Mouse (Mus musculus) G1E (cell line): ENCODE results near the gene Fam196b. TPM values are rescaled to one million over a fixed set of nuclear protein-coding genes. Genes with fewer than 3 reads are reported as not detected.

Source experiments
- ATAC-seq: 2 replicates; pipeline ENCODE4 v1.8.0; 2016; ENCODE audit warnings: mild to moderate bottlenecking; ENCODE audit not compliant: insufficient number of reproducible peaks, poor library complexity, low FRiP score, severe bottlenecking; ENCODE audit errors: extremely low read depth
- DNase-seq: peaks from one replicate; pipeline ENCODE4 v3.0.0; 2012; ENCODE audit warnings: low spot score
- H3K27me3 ChIP-seq: 2 replicates; pipeline ENCODE4 v1.6.1; 2012; ENCODE audit warnings: mild to moderate bottlenecking, low read length, inconsistent platforms; ENCODE audit not compliant: insufficient read depth
- H3K36me3 ChIP-seq: replicated peaks from 2 replicates; pipeline ENCODE3; 2012; ENCODE audit warnings: mild to moderate bottlenecking, inconsistent platforms
- H3K4me1 ChIP-seq: 2 replicates; pipeline ENCODE4 v1.6.1; 2012; ENCODE audit warnings: low read depth, low read length, inconsistent platforms, mixed read lengths; ENCODE audit not compliant: insufficient read depth
- H3K4me3 ChIP-seq: 2 replicates; pipeline ENCODE4 v1.5.1; 2012; ENCODE audit warnings: low read depth, mild to moderate bottlenecking, inconsistent platforms, low read length, moderate library complexity, mixed read lengths
- H3K9me3 ChIP-seq: replicated peaks from 2 replicates; pipeline ENCODE4 v1.6.1; 2012; ENCODE audit warnings: inconsistent platforms
- CTCF ChIP-seq: IDR thresholded peaks from 2 replicates; pipeline ENCODE4 v1.5.1; 2012; ENCODE audit warnings: low read depth, low read length, inconsistent platforms, mixed read lengths
- GATA1 ChIP-seq: IDR thresholded peaks from 2 replicates; pipeline ENCODE4 v1.6.1; 2012; ENCODE audit warnings: borderline replicate concordance, low read length, inconsistent platforms, mixed read lengths
- GATA2 ChIP-seq: IDR thresholded peaks from 2 replicates; pipeline ENCODE4 v1.6.1; 2012; ENCODE audit warnings: low read depth, low read length, inconsistent platforms, borderline replicate concordance
- POLR2AphosphoS5 ChIP-seq: IDR thresholded peaks from 2 replicates; pipeline ENCODE4 v1.6.1; 2012; ENCODE audit warnings: low read depth, low read length, inconsistent platforms; ENCODE audit not compliant: insufficient replicate concordance
- TAL1 ChIP-seq: conservative IDR thresholded peaks from 2 replicates; pipeline ENCODE4 v1.6.1; 2012; ENCODE audit warnings: low read depth, low read length, inconsistent platforms, mixed read lengths
- polyA plus RNA-seq: library from polyadenylated mRNA; stranded (reverse); fragments of >175 nt; gene quantifications from 2 replicates; pipeline ENCODE4 v1.2.3, GENCODE M21; 2012
- total RNA-seq, 2 experiments: library from RNA; stranded (forward) in 1 of 2; stranded (reverse) in 1 of 2; fragments of 200-1000 nt in 1 of 2; fragments of >200 nt in 1 of 2; fragmentation: Nextera tagmentation in 1 of 2; gene quantifications; 2 replicates each; pipeline ENCODE4 v1.2.3; 2014 to 2017

Fam196b gene
- total and polyA plus RNA-seq, 3 experiments, result 0.11 TPM; not detected in 2

DNA sequence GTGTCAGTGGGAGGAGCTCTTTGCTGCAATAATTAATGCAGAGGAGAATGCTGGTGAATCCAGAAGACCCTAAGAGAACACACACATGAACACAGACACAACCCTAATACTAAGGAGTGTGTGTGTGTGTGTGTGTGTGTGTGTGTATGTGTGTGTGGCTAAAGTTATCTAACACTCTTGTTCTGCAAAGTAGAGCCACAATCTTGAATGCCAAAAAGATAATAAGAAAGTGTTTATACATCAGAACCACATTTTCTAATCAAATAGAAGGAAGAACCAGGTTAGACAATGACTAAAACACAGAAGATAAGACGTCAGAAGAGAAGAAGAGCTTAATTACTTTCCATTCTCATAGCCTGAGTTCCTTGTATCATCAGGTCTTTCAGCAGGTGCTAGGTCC lies 60.9 kb downstream of the Fam196b start:
- H3K4me3 ChIP-seq, result no peak overlapping the region
- H3K27me3 ChIP-seq, result no peaks in the 10 kb centered on the region
- H3K4me1 ChIP-seq, result no peaks in the 10 kb centered on the region
- H3K36me3 ChIP-seq, result no peaks in the 10 kb centered on the region
- peaks cover 5% of the 10 kb centered on the region for H3K9me3 ChIP-seq
- TF ChIP-seq TAL1, result no peak
- no peak for TF ChIP-seq GATA1
- TF ChIP-seq CTCF, result no peak
- no peak for TF ChIP-seq GATA2
- TF ChIP-seq POLR2AphosphoS5, result no peak
- ATAC-seq (no peak), DNase-seq (no peak)

- no peaks in the 10 kb centered on the region for H3K36me3 ChIP-seq
- no peak for ATAC-seq
Observed at GRCm38 (mm10) chr11:34377649-34378048, 63.0 kb downstream of the Fam196b start.

GRCm38 (mm10) chr11:34383501-34383900 lies 68.9 kb downstream of the Fam196b start:
- Histone ChIP-seq H3K9me3 (peaks cover 3% of the 10 kb centered on the region; the same call in 1 of the 2 replicates), H3K4me1 (no peaks in the 10 kb centered on the region), H3K4me3 (no peak overlapping the region), H3K36me3 (no peaks in the 10 kb centered on the region), H3K27me3 (no peaks in the 10 kb centered on the region)
- DNase-seq (no peak), ATAC-seq (no peak)
- TF ChIP-seq GATA1, result no peak
- TF ChIP-seq POLR2AphosphoS5, result no peak
- TF ChIP-seq TAL1, result no peak
- no peak for TF ChIP-seq CTCF

More at GRCm38 (mm10) chr11:34377649-34378048, 63.0 kb downstream of the Fam196b start:
- no peak for DNase-seq
- Histone ChIP-seq H3K4me3 (no peak overlapping the region), H3K27me3 (no peaks in the 10 kb centered on the region), H3K4me1 (no peaks in the 10 kb centered on the region), H3K9me3 (peaks cover 5% of the 10 kb centered on the region)
- no peak for TF ChIP-seq GATA2
- no peak for TF ChIP-seq CTCF
- no peak for TF ChIP-seq GATA1
- TF ChIP-seq POLR2AphosphoS5, result no peak
- TF ChIP-seq TAL1, result no peak

- ATAC-seq (no peak), DNase-seq (no peak)
- no peaks in the 10 kb centered on the region for H3K27me3 ChIP-seq
- TF ChIP-seq TAL1, result no peak
- no peak for TF ChIP-seq GATA1
- no peak for TF ChIP-seq GATA2
- no peak for TF ChIP-seq POLR2AphosphoS5
- no peak for TF ChIP-seq CTCF
- no peaks in the 10 kb centered on the region for H3K4me1 ChIP-seq
- H3K9me3 ChIP-seq, result peaks cover 3% of the 10 kb centered on the region; the same call in 1 of the 2 replicates
- no peaks in the 10 kb centered on the region for H3K36me3 ChIP-seq
- no peak overlapping the region for H3K4me3 ChIP-seq
Observed at GRCm38 (mm10) chr11:34384178-34384577, 69.6 kb downstream of the Fam196b start.

DNA sequence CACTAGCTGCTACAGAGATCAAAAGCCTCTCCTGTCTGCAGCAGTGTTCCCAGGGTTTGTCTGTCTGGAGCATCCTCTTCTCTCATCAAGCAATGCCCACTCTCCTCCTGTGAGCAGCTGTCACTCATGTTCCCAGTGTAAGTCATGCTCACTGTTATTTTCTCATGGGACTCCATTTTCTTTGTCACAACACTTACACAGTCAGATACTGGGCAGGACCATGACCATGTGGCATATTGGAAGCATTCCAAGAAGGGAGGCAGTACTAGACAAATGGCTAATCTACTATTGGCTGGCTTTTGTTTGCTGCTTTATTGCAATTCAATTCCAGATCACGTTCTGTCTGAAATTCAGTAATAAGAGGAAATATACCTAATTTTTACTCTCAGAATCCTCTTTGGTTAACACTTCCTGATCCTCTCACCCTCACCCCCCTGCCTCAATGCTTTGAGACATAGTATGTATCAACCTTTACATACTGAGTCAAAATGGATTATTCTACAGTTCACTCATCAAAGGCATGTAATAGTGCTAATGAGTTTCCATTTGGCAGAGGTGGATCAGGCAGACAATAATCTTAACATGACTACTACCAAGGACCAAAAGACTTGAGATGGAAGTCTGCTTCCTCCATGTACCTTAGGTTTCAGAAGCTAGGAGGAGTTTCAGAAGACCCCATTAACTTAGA lies 70.5 kb downstream of the Fam196b start:
- ATAC-seq, result no peak
- no peaks in the 10 kb centered on the region for H3K27me3 ChIP-seq
- no peak for TF ChIP-seq TAL1
- TF ChIP-seq POLR2AphosphoS5, result no peak
- TF ChIP-seq CTCF, result no peak
- TF ChIP-seq GATA2, result no peak
- no peak for TF ChIP-seq GATA1

DNA sequence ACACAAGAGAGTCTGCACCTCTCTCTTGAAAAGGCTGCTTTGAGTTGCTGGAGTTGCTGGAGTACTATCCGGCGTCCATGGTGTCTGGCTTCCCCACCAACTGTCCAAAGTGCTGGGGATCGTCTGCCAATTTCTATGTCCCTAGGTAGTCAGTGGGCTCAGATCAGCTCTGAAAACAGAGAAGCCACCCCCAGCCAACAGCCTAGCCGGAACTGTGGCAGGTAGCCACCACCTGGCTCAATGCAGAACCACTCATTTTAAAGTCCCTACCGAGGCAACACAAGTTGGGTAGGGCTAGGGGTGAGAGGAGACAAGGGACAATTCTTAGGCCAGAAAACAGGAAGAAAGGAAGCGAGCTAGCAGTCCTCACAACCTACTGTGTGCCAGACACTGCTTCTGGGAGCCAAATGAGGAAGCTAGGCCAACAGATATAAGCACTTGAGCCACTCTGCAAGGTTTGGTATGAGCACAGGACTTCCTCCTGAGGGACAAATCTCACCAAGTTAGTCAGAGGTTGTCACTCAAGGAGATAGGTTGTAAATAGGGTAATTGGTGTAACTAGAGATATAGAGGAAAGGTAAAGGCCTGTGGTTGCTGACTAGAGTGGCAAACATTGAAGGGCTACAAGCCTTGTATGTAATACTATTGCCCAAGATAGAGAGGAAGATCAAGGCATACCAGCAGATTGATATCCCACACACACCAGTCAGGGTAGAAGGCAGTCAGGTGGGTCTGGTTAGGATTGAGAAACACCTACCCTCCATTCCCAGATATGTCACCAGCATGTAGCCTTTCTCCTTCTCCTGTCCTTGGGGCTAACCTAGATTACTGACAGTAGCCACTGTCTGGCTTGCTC lies 74.9 kb downstream of the Fam196b start:
- H3K9me3 ChIP-seq, result peaks cover 7% of the 10 kb centered on the region; the same call in 1 of the 2 replicates
- DNase-seq (no peak), ATAC-seq (no peak)
- TF ChIP-seq TAL1 (no peak), GATA2 (no peak), POLR2AphosphoS5 (no peak)
- no peaks in the 10 kb centered on the region for H3K36me3 ChIP-seq
- no peaks in the 10 kb centered on the region for H3K4me1 ChIP-seq
- no peaks in the 10 kb centered on the region for H3K27me3 ChIP-seq
- H3K4me3 ChIP-seq, result no peak overlapping the region

More for the DNA sequence above, 70.5 kb downstream of the Fam196b start:
- H3K9me3 ChIP-seq, result peaks cover 7% of the 10 kb centered on the region; the same call in 1 of the 2 replicates
- no peak for DNase-seq
- no peak overlapping the region for H3K4me3 ChIP-seq
- no peaks in the 10 kb centered on the region for H3K36me3 ChIP-seq
- H3K4me1 ChIP-seq, result no peaks in the 10 kb centered on the region
